In the genomic region with DNA sequence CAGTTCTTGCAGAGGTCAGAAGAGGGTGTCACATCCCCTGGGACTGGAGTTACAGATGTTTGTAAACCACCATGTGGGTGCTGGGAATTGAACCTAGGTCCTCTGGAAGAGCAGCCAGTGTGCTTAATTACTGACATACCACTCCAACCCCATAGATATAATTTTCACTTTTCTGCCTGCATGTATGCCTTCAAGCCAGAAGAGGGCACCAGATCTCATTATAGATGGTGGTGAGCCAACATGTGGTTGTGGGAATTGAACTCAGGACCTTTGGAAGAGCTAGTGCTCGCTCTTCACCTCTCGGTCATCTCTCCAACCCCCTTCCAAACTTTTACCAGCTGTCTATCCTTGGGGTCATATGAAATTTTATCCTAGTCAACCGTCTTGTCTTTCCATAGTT, we compare ENCODE assay signal across 22 mouse cellular contexts.
A peak's percentile ranks its signal among the peaks of the same experiment; 100 is the strongest.
DNase-seq lines count a peak whose midpoint lies in the region; ATAC-seq and TF ChIP-seq lines count a peak whose summit lies in the region.
"Had no signal": no experiment of that assay in that cellular context is flagged by ENCODE, and none has a peak within 500 bp of the region (broad histone marks: within the 10 kb centered on the region; RNA-seq: fewer than 3 reads in every experiment).

No protein-coding gene starts in this region.

- no peak for ATAC-seq in CD4-positive, CD25-positive, alpha-beta regulatory T cell, adult 4 months
- ATAC-seq in kidney, postnatal 0 days (replicated peaks; ENCODE audit: low FRiP score, low read depth): no peak
- ATAC-seq in kidney, embryonic 16.5 days (ENCODE audit: low FRiP score, low TSS enrichment): no peak
- ATAC-seq in lung, postnatal 0 days: no peak

- no peaks in the 10 kb centered on the region for H3K36me3 ChIP-seq in kidney, postnatal 0 days (ENCODE audit: insufficient read depth, low read length)
- H3K36me3 ChIP-seq in kidney, embryonic 16.5 days (ENCODE audit: insufficient read depth, low read length): no peaks in the 10 kb centered on the region
- no peaks in the 10 kb centered on the region for H3K36me3 ChIP-seq in lung, postnatal 0 days (ENCODE audit: insufficient read depth, low read length)
- H3K36me3 ChIP-seq: heart, embryonic 10.5 days; hindbrain, embryonic 15.5 days; liver, embryonic 15.5 days; midbrain, embryonic 12.5 days had no signal

- DNase-seq in CD4-positive, CD25-positive, alpha-beta regulatory T cell, adult 2 months (ENCODE audit: low read depth, low spot score): peak; percentile 4
- no peak for DNase-seq in kidney, postnatal 0 days (ENCODE audit: low spot score)
- DNase-seq in lung, postnatal 0 days (ENCODE audit: low spot score): no peak
- DNase-seq in lung, postnatal 4 days: no peak
- DNase-seq in ovary, adult 18-20 months (ENCODE audit: low spot score): no peak
- no peak for DNase-seq in adrenal gland, adult (ENCODE audit: inconsistent age in 2 of 2, low spot score in 1 of 2)
- DNase-seq: adrenal gland, postnatal 14 days; cerebellum, adult 9-10 months; gastrocnemius, postnatal 25 days; kidney, adult 8-10 months; layer of hippocampus, postnatal 36 days; left cerebral cortex, postnatal 4 days; retina, postnatal 1 day; right cerebral cortex, postnatal 4 days; thymus, adult 2 months had no signal

- TF ChIP-seq CTCF in kidney, postnatal 0 days (IDR thresholded peaks at IDR 0.05; ENCODE audit: low read depth): peak; percentile 62
- peak; percentile 50 for TF ChIP-seq CTCF in lung, postnatal 0 days (IDR thresholded peaks at IDR 0.05)

- H3K4me1 ChIP-seq in kidney, postnatal 0 days (replicated peaks; ENCODE audit: insufficient read depth, low read length): peaks cover 2% of the 10 kb centered on the region; the same call in 1 of the 2 replicates
- peaks cover 10% of the 10 kb centered on the region for H3K4me1 ChIP-seq in kidney, embryonic 16.5 days (ENCODE audit: insufficient read depth, low read length)
- H3K4me1 ChIP-seq in lung, postnatal 0 days (ENCODE audit: insufficient read depth, low read depth, low read length): no peaks in the 10 kb centered on the region
- H3K4me1 ChIP-seq: liver, embryonic 15.5 days had no signal

- no peaks in the 10 kb centered on the region for H3K9me3 ChIP-seq in kidney, postnatal 0 days (replicated peaks; ENCODE audit: low read length)
- H3K9me3 ChIP-seq in kidney, embryonic 16.5 days (ENCODE audit: low read length): no peaks in the 10 kb centered on the region; the same call in 1 of the 2 replicates
- no peaks in the 10 kb centered on the region for H3K9me3 ChIP-seq in lung, postnatal 0 days (ENCODE audit: low read length)
- H3K9me3 ChIP-seq: heart, embryonic 10.5 days; hindbrain, embryonic 15.5 days; liver, embryonic 15.5 days; midbrain, embryonic 12.5 days had no signal

- H3K4me3 ChIP-seq in kidney, postnatal 0 days (replicated peaks; ENCODE audit: low read depth, low read length): no peak overlapping the region
- H3K4me3 ChIP-seq in kidney, embryonic 16.5 days (ENCODE audit: low read length): no peak overlapping the region
- no peak overlapping the region for H3K4me3 ChIP-seq in lung, postnatal 0 days (ENCODE audit: low read depth, low read length)
- H3K4me3 ChIP-seq: heart, embryonic 10.5 days; hindbrain, embryonic 15.5 days; liver, embryonic 15.5 days; midbrain, embryonic 12.5 days; myocyte had no signal

- H3K9ac ChIP-seq in kidney, postnatal 0 days (ENCODE audit: low read depth, low read length): no peak overlapping the region
- H3K9ac ChIP-seq in kidney, embryonic 16.5 days (replicated peaks; ENCODE audit: low read length): no peak overlapping the region
- H3K9ac ChIP-seq in lung, postnatal 0 days (replicated peaks; ENCODE audit: low read depth): no peak overlapping the region
- H3K9ac ChIP-seq: hindbrain, embryonic 15.5 days; liver, embryonic 15.5 days; midbrain, embryonic 12.5 days had no signal

- no peaks in the 10 kb centered on the region for H3K27me3 ChIP-seq in kidney, postnatal 0 days (ENCODE audit: insufficient read depth, low read length)
- no peaks in the 10 kb centered on the region for H3K27me3 ChIP-seq in kidney, embryonic 16.5 days (ENCODE audit: insufficient read depth, low read length)
- no peaks in the 10 kb centered on the region for H3K27me3 ChIP-seq in lung, postnatal 0 days (replicated peaks; ENCODE audit: insufficient read depth, low read length)
- H3K27me3 ChIP-seq: hindbrain, embryonic 15.5 days; liver, embryonic 15.5 days; midbrain, embryonic 12.5 days had no signal

- no peak overlapping the region for H3K4me2 ChIP-seq in kidney, postnatal 0 days (ENCODE audit: low read length)
- no peak overlapping the region for H3K4me2 ChIP-seq in kidney, embryonic 16.5 days (replicated peaks; ENCODE audit: low read depth, low read length)
- no peak overlapping the region for H3K4me2 ChIP-seq in lung, postnatal 0 days (replicated peaks; ENCODE audit: low read depth, low read length)
- H3K4me2 ChIP-seq: hindbrain, embryonic 15.5 days; liver, embryonic 15.5 days; midbrain, embryonic 12.5 days had no signal

- 99% methylated on average over 3 of the region's 3 CpGs for WGBS in kidney, postnatal 0 days
- 92% methylated on average over 3 of the region's 3 CpGs for WGBS in kidney, embryonic 16.5 days
- WGBS in lung, postnatal 0 days: 93% methylated on average over 3 of the region's 3 CpGs

- TF ChIP-seq EP300 in lung, postnatal 0 days (IDR thresholded peaks at IDR 0.05): no peak

- H3K27ac ChIP-seq in kidney, postnatal 0 days: no peak overlapping the region
- H3K27ac ChIP-seq in kidney, embryonic 16.5 days (ENCODE audit: low read length): no peak overlapping the region
- no peak overlapping the region for H3K27ac ChIP-seq in lung, postnatal 0 days (ENCODE audit: low read length)
- H3K27ac ChIP-seq: heart, embryonic 10.5 days; hindbrain, embryonic 15.5 days; liver, embryonic 15.5 days; midbrain, embryonic 12.5 days had no signal
